Mouse (Mus musculus) bone marrow macrophage, adult 2 months (primary cell): ENCODE data around the gene Olfr95.

ENCODE experiments used
- CTCF ChIP-seq: IDR thresholded peaks from 2 replicates; pipeline ENCODE4 v1.5.1; 2012; ENCODE audit warnings: low read depth, mild to moderate bottlenecking, low read length, moderate library complexity
- POLR2A ChIP-seq: IDR thresholded peaks from 2 replicates; pipeline ENCODE4 v1.6.1; 2012; ENCODE audit warnings: mild to moderate bottlenecking, low read depth, low read length, borderline replicate concordance

GRCm38 (mm10) chr17:37196845-37197724 is 15.8 kb downstream of the Olfr95 start:
- TF ChIP-seq CTCF, result no peak
- no peak for TF ChIP-seq POLR2A
